In genomic region chr6:39472271-39472670, GRCm38 (mm10) we compare ENCODE assay signal across 20 mouse cellular contexts.
"Had no signal": no experiment of that assay in that cellular context is flagged by ENCODE, and none has a peak within 500 bp of the region (broad histone marks: within the 10 kb centered on the region; RNA-seq: fewer than 3 reads in every experiment).

No protein-coding gene starts in this region.

- H3K9me3 ChIP-seq: liver, embryonic 13.5 days; lung, embryonic 15.5 days; megakaryocyte, embryonic 14.5 days; midbrain, embryonic 10.5 days; midbrain, embryonic 13.5 days; neural tube, embryonic 13.5 days; stomach, embryonic 15.5 days had no signal

- H3K27ac ChIP-seq: kidney, postnatal 0 days; layer of hippocampus, adult 2 months; left cerebral cortex, adult 2 months; liver, embryonic 13.5 days; lung, embryonic 15.5 days; midbrain, embryonic 10.5 days; midbrain, embryonic 13.5 days; neural tube, embryonic 13.5 days; stomach, embryonic 15.5 days had no signal

- DNase-seq: kidney, adult 2 months; kidney, postnatal 25 days; layer of hippocampus, postnatal 36 days; liver, embryonic 13.5 days; retina, postnatal 1 day; right cerebral cortex, postnatal 25 days; spleen, adult 18-20 months; thymus, adult 18-20 months; thymus, postnatal 36 days had no signal

- H3K4me1 ChIP-seq: liver, embryonic 13.5 days; midbrain, embryonic 13.5 days had no signal

- H3K27me3 ChIP-seq: liver, embryonic 13.5 days; lung, embryonic 15.5 days; midbrain, embryonic 13.5 days; neural tube, embryonic 13.5 days; stomach, embryonic 15.5 days had no signal

- ATAC-seq: midbrain, embryonic 13.5 days; midbrain, embryonic 16.5 days had no signal

- H3K36me3 ChIP-seq: liver, embryonic 13.5 days had no signal

- H3K9ac ChIP-seq: liver, embryonic 13.5 days; lung, embryonic 15.5 days; midbrain, embryonic 13.5 days; neural tube, embryonic 13.5 days; stomach, embryonic 15.5 days had no signal

- H3K4me2 ChIP-seq: liver, embryonic 13.5 days; lung, embryonic 15.5 days; midbrain, embryonic 13.5 days; neural tube, embryonic 13.5 days; stomach, embryonic 15.5 days had no signal

- H3K4me3 ChIP-seq: layer of hippocampus, adult 2 months; left cerebral cortex, adult 2 months; liver, embryonic 13.5 days; lung, embryonic 15.5 days; megakaryocyte, embryonic 14.5 days; midbrain, embryonic 10.5 days; midbrain, embryonic 13.5 days; myocyte; neural tube, embryonic 13.5 days; stomach, embryonic 15.5 days had no signal
